Mouse (Mus musculus) urinary bladder, adult 18-20 months (tissue): Measurements from ENCODE around the gene Vgll4.

ENCODE experiments used
- DNase-seq, 2 experiments: peaks; one replicate each; pipeline ENCODE4 v3.0.0; 2022; ENCODE audit warnings: low spot score in 2 of 2, mixed read lengths in 2 of 2

Vgll4 gene

GRCm38 (mm10) chr6:114974331-114974730 is 4.5 kb upstream of the Vgll4 start:
- DNase-seq: no peak

DNA sequence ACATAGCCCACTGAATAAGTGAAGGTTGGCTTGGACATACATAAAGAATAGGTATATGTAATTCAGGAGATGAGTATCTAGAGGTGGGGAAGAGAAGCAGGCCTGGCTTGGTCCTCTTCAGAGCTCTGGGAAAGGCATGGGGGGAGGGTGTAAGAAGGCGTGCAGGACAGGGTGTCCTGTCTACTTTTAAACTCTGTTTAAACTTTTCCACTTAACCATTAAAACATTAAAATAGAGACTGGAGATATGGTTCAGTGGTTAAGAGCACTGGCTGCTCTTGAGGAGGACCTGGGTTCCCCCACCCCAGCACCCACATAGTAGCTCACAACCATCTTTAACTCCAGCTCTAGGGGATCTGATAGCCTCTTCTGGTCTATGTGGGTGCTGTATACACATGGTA is 3.2 kb upstream of the Vgll4 start:
- no peak for DNase-seq

GRCm38 (mm10) chr6:114970895-114971294 is 1.1 kb upstream of the Vgll4 start:
- DNase-seq: no peak

GRCm38 (mm10) chr6:114970386-114970785 is 592 bp upstream of the Vgll4 start:
- DNase-seq: no peak

- peak; percentile 90 to 93 for DNase-seq
Observed at GRCm38 (mm10) chr6:114968361-114969212, 1.2 kb downstream of the Vgll4 start.

GRCm38 (mm10) chr6:114967623-114968022 is 2.2 kb downstream of the Vgll4 start:
- no peak for DNase-seq

GRCm38 (mm10) chr6:114966396-114967154 is 3.2 kb downstream of the Vgll4 start:
- no peak for DNase-seq

DNA sequence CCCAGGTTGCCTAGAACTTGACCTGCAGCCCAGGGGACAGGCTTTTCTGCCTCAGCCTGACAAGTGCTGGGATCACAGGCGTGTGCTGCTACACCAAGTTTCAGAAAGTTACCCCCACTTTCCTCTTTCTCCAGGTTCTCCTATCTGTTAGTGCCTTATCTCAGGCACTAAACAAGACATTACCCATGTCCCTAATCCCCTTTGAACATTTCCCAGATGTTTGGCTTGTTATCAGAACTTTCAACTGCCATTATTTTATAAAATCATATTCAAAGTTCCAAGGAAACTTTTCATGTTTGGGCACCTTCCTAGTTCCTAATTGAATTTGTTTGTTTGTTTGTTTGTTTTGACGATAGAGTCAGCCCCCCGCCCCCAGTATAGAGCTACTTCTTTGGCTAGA is 4.0 kb downstream of the Vgll4 start:
- DNase-seq: no peak

DNA sequence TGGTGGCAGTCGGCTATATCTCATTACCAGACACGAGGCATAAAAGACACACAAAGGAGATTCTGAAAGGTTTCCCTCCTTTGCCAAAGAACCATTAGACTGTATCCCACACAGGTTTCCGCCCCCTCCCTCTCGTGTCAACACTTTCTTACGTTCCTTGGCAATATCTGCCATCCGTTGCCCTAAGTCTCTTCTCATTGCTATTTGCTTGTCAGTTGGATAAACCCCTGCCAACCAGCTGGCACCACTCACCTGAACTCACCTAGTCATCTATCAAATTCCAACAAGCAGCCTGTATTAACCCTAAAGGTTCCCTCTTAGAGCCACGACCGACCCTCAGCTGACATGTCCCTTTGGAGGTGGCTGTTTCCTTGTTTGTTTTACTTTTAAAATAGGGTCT is 4.4 kb downstream of the Vgll4 start:
- no peak for DNase-seq

GRCm38 (mm10) chr6:114964235-114964634 is 5.6 kb downstream of the Vgll4 start:
- no peak for DNase-seq

- no peak for DNase-seq
Observed at GRCm38 (mm10) chr6:114963636-114964035, 6.2 kb downstream of the Vgll4 start.

DNA sequence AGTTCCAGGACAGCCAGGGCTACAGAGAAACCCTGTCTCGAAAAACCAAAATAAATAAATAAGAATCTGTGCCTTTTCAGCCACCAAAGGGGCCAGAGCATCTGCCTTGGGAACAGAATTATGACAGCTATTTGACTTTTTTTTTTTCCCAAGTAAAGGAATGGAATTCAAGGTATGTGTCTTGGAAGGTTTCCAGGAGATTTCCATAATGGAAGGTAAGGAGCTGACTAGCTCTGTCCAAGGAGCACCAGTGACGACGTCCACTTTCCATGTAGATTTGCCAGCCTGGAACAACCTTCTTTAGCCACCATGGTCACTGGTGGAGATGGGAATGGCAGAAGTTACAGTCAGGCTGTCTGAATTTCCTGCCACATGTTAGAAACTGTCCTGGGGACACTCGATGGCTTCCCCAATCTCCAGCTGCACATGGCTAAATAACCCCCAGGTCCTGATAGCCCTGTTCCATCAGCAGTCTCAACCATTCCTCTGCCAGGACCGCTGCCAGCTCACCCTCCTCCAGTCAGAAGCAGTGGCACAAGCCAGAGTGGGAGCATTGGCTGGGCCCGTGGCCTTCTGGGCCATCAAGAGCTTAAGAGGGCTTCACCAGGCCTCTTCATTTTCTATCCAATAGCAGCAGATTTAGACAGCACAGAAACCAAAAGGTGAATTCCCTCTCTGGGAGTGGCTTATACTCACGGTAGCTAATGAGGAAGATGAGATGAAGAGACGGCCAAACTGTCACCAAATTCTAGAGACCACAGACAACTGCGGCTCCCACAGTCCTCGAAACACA is 8.3 kb downstream of the Vgll4 start:
- no peak for DNase-seq

- no peak for DNase-seq
Observed at GRCm38 (mm10) chr6:114959012-114959398, 10.8 kb downstream of the Vgll4 start.

DNA sequence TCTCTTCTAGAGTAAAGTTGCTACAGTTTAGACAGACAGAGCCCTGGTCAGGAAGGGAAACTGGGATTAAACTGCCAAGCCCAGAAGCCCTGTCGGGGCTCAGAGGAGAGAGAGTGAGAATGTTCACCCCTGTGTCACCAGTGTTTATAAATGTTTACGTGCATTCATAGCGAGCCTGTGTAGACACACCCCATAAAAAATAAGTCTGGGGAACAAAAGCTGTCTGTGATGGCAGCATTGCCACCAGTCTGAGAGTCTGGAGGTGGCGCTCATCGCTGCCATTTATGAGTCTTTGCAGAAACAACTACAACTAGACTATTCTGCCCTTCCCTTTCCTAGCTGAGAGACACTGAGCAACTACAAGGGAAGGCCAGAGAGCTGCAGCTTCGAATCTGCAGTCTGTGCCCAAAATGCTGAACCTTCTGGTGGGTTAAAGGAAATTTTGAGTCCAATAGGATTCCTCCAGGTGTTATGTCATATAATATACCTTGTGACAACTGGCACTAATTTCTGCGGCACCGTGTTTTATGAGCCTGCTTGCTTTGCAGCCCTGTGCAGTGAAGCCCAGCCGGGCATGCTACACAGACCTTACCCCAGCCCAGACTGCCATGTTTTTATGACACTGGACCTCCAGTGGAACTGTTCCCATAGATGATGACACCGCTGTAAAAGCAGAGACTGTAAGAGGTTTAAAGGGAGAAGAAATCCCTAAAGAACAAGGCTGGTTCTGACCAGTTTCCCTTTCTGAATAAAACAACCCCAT is 11.4 kb downstream of the Vgll4 start:
- no peak for DNase-seq

GRCm38 (mm10) chr6:114957756-114958155 is 12.0 kb downstream of the Vgll4 start:
- no peak for DNase-seq

DNA sequence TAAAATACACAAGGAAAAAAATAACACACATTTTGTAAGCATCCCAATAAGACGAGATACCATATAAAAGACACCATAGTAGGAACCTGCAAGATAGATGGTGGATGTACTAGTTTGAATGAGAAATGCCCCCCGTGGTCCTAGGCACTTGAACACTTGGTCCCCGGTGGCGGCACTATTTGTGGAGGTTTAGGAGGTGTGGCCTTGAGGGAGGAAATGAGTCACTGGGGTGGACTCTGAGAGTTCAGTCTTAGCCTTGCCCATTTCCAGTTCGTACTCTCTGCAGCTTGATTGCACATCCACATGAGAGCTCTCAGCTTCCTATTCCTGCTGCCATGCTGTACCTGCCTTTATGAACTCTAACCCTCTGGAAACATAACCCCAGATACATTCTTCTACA is 15.3 kb downstream of the Vgll4 start:
- no peak for DNase-seq

GRCm38 (mm10) chr6:114953601-114954000 is 16.2 kb downstream of the Vgll4 start:
- no peak for DNase-seq

DNA sequence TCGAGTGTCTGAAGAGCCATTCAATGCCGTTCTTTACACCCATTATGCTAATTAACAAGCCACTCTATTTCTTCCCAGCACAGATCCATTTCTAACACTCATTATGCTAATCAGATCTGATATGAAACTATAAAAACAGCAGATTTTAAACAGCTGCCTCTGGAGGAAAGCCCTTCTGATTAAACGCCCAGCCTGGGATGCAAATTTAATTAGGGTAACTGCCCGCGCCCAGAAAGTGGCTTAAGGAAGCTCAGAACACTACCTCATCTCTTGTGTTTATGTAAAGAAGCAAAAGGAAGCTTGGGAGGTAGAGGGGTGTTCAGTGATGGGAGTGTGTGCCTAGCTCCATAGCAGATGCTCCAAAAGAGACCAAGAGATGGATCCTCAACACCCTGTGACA is 17.4 kb downstream of the Vgll4 start:
- no peak for DNase-seq

DNA sequence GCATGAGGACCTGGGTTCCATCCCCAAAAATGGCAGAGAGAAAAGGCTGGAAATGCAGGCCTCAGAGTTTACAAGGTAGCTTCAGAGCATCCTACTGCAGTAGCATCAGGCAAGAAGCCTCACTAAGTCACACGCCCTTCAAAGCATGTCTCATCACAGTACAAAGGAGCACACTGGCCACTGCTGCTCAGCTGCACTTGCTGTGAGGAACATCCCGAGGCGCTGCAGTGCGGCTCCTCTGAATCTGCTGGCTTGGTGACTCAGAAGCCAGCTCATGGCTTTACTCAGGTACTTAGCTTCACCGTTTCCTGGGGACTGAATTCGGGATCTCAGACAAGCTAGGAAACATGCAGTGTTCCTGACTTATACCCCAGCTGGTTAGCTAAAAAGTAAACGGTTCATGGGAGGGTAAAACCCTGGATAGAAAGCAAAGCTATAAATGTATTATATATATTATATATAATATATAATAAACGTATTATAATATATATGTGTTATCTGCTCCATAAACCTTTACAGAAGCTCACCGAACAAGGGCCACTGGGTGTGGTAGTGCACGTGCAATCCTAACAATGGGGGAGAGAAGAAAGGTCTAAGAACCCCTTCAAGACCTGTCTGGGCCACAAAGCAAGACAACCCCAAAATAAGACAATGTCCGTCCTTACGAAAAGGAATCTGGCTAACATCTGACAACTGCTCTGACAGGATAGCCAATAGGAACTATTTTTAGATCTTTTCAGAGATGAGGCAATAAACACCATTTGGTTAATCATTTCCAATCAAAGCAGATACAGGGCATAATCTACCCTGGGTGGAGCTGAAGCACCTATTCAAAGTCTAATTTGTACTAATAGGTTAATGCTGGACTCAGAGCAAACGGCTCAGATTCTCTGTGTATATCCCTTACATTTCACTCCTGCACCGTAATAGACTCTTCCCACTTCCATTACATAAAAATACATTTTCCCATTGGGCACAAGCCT is 25.0 kb downstream of the Vgll4 start:
- no peak for DNase-seq

GRCm38 (mm10) chr6:114941201-114941849 is 28.5 kb downstream of the Vgll4 start:
- no peak for DNase-seq
